Mouse (Mus musculus) liver, adult 2 months (tissue): ENCODE measurements around the gene Rbm20. TPM values are rescaled to one million over a fixed set of nuclear protein-coding genes. Genes with fewer than 3 reads are reported as not detected.

Experiments
- DNase-seq: peaks from one replicate; pipeline ENCODE4 v3.0.0-alpha.2; 2011; ENCODE audit warnings: low read depth, low spot score; ENCODE audit errors: extremely low read depth
- H3K27ac ChIP-seq: fragments of 200-500 bp; replicated peaks from 2 replicates; pipeline ENCODE4 v1.5.1; 2012; ENCODE audit warnings: low read depth, mild to moderate bottlenecking, control low read depth, inconsistent platforms, low read length; ENCODE audit not compliant: insufficient read depth
- H3K27me3 ChIP-seq: fragments of 200-500 bp; 2 replicates; pipeline ENCODE4 v1.6.1; 2012; ENCODE audit warnings: mild to moderate bottlenecking, moderate library complexity, low read length, inconsistent platforms; ENCODE audit not compliant: control insufficient read depth, insufficient read depth
- H3K36me3 ChIP-seq: fragments of 200-500 bp; 2 replicates; pipeline ENCODE4 v1.6.1; 2012; ENCODE audit warnings: low read length, inconsistent platforms; ENCODE audit not compliant: control insufficient read depth, insufficient read depth
- H3K4me1 ChIP-seq: fragments of 200-500 bp; 2 replicates; pipeline ENCODE4 v1.6.1; 2011; ENCODE audit warnings: low read length; ENCODE audit not compliant: control insufficient read depth, insufficient read depth
- H3K4me3 ChIP-seq: fragments of 200-500 bp; 2 replicates; pipeline ENCODE4 v1.5.1; 2011; ENCODE audit warnings: low read depth, mild to moderate bottlenecking, control low read depth, low read length, moderate library complexity; ENCODE audit not compliant: insufficient read depth
- H3K79me2 ChIP-seq: fragments of 200-500 bp; 2 replicates; pipeline ENCODE4 v1.6.1; 2012; ENCODE audit warnings: inconsistent platforms, mild to moderate bottlenecking, low read length, moderate library complexity; ENCODE audit not compliant: control insufficient read depth, insufficient read depth
- H3K9ac ChIP-seq: fragments of 200-500 bp; 2 replicates; pipeline ENCODE4 v1.6.1; 2012; ENCODE audit warnings: low read depth, mild to moderate bottlenecking, control low read depth, inconsistent platforms, low read length
- CTCF ChIP-seq: fragments of 200-500 bp; IDR thresholded peaks from 2 replicates; pipeline ENCODE4 v1.5.1; 2011; ENCODE audit warnings: low read depth, low read length, control low read depth
- POLR2A ChIP-seq: fragments of 200-500 bp; IDR thresholded peaks from 2 replicates; pipeline ENCODE4 v1.6.1; 2011; ENCODE audit warnings: low read length, control low read depth; ENCODE audit not compliant: insufficient read depth; ENCODE audit errors: extremely low read depth
- WGBS: fragments of 180-500 bp; shearing (Covaris S2); methylation state at CpG from one replicate; pipeline ENCODE4 v1.1.7; 2018; 5-methylcytosine and 5-hydroxymethylcytosine counted together
- polyA plus RNA-seq: library from polyadenylated mRNA; depleted of rRNA; stranded (reverse); fragments of >200 nt; gene quantifications from 2 replicates; pipeline ENCODE4 v1.2.3, GENCODE M21; 2012
- total RNA-seq: library from RNA; depleted of rRNA; stranded (reverse); fragments of >200 nt; gene quantifications from 2 replicates; pipeline ENCODE4 v1.2.3, GENCODE M21; 2014

Rbm20 gene
- total and polyA plus RNA-seq, 2 experiments: 0.31 to 1.8 TPM

GRCm38 (mm10) chr19:53738701-53739131 lies 61.6 kb downstream of the Rbm20 start:
- no peaks in the 10 kb centered on the region for H3K4me1 ChIP-seq
- H3K27me3 ChIP-seq: no peaks in the 10 kb centered on the region
- H3K4me3 ChIP-seq: no peak overlapping the region
- H3K27ac ChIP-seq: no peak overlapping the region
- TF ChIP-seq POLR2A: no peak
- TF ChIP-seq CTCF: no peak
- 84% methylated on average over 6 of the region's 6 CpGs for WGBS
- no peaks in the 10 kb centered on the region for H3K79me2 ChIP-seq
- no peak for DNase-seq
- no peaks in the 10 kb centered on the region for H3K36me3 ChIP-seq
- H3K9ac ChIP-seq: no peak overlapping the region

- H3K79me2 ChIP-seq: no peaks in the 10 kb centered on the region
- WGBS: 70% methylated on average over 8 of the region's 8 CpGs
Measured at GRCm38 (mm10) chr19:53739570-53740266, 62.6 kb downstream of the Rbm20 start.

GRCm38 (mm10) chr19:53740750-53741380 lies 63.8 kb downstream of the Rbm20 start:
- Histone ChIP-seq H3K9ac (no peak overlapping the region), H3K4me3 (no peak overlapping the region), H3K4me1 (no peaks in the 10 kb centered on the region), H3K27me3 (no peaks in the 10 kb centered on the region), H3K36me3 (no peaks in the 10 kb centered on the region), H3K79me2 (no peaks in the 10 kb centered on the region), H3K27ac (no peak overlapping the region)
- 95% methylated on average over 1 of the region's 1 CpGs for WGBS
- TF ChIP-seq CTCF (no peak), POLR2A (no peak)
- DNase-seq: no peak

More at GRCm38 (mm10) chr19:53739570-53740266, 62.6 kb downstream of the Rbm20 start:
- Histone ChIP-seq H3K4me1 (no peaks in the 10 kb centered on the region), H3K27ac (no peak overlapping the region), H3K27me3 (no peaks in the 10 kb centered on the region), H3K9ac (no peak overlapping the region), H3K36me3 (no peaks in the 10 kb centered on the region), H3K4me3 (no peak overlapping the region)
- DNase-seq: no peak
- TF ChIP-seq POLR2A: no peak
- no peak for TF ChIP-seq CTCF

GRCm38 (mm10) chr19:53741902-53742301 lies 64.8 kb downstream of the Rbm20 start:
- 73% methylated on average over 3 of the region's 3 CpGs for WGBS
- H3K9ac ChIP-seq: no peak overlapping the region
- peak; percentile 7 for DNase-seq
- no peak overlapping the region for H3K4me3 ChIP-seq
- no peak overlapping the region for H3K27ac ChIP-seq
- H3K27me3 ChIP-seq: no peaks in the 10 kb centered on the region
- H3K79me2 ChIP-seq: no peaks in the 10 kb centered on the region
- no peaks in the 10 kb centered on the region for H3K4me1 ChIP-seq
- no peaks in the 10 kb centered on the region for H3K36me3 ChIP-seq
- TF ChIP-seq CTCF: no peak

GRCm38 (mm10) chr19:53745354-53745753 lies 68.2 kb downstream of the Rbm20 start:
- DNase-seq: no peak
- TF ChIP-seq CTCF (no peak), POLR2A (no peak)
- no peak overlapping the region for H3K4me3 ChIP-seq
- 71% methylated on average over 3 of the region's 3 CpGs for WGBS
- H3K4me1 ChIP-seq: no peaks in the 10 kb centered on the region
- no peaks in the 10 kb centered on the region for H3K27me3 ChIP-seq
- no peak overlapping the region for H3K9ac ChIP-seq
- no peaks in the 10 kb centered on the region for H3K36me3 ChIP-seq
- H3K79me2 ChIP-seq: no peaks in the 10 kb centered on the region
- no peak overlapping the region for H3K27ac ChIP-seq

- Histone ChIP-seq H3K79me2 (no peaks in the 10 kb centered on the region), H3K4me3 (no peak overlapping the region), H3K27me3 (no peaks in the 10 kb centered on the region), H3K36me3 (no peaks in the 10 kb centered on the region), H3K27ac (no peak overlapping the region), H3K9ac (no peak overlapping the region), H3K4me1 (no peaks in the 10 kb centered on the region)
- 81% methylated on average over 9 of the region's 9 CpGs for WGBS
- no peak for DNase-seq
- TF ChIP-seq CTCF (no peak), POLR2A (no peak)
Measured at GRCm38 (mm10) chr19:53746116-53746515, 69.0 kb downstream of the Rbm20 start.
